Mouse (Mus musculus) NIH3T3 (cell line): ENCODE measurements around the gene Hs3st6.

ENCODE experiments used
- DNase-seq: peaks from one replicate; pipeline ENCODE4 v3.0.0-alpha.2; 2012; ENCODE audit warnings: low read depth

Hs3st6 gene

GRCm38 (mm10) chr17:24766266-24766875, 13.6 kb downstream of the Hs3st6 start:
- no peak for DNase-seq

DNA sequence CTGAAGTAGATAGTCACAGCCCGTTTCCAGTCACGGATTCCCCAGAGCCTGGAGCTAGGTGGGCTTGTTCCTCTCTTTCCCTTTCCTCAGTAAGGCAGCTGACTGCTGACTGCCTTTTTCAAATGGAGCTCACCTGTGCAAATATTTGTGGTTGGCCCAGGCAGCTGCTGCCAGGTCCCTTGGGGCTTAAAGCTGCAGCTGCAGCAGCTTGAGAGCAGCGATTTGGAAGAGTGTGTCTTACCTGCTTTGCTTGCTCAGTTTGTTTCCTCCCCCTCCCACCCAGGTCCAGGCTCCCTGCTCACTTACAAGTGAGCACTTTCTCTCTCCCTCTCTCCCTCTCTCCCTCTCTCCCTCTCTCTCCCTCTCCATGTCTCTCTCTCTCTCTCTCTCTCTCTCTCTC, 16.4 kb downstream of the Hs3st6 start:
- DNase-seq, result no peak

- DNase-seq, result no peak
These were observed 20.5 kb downstream of the Hs3st6 start for GRCm38 (mm10) chr17:24773241-24773640.

GRCm38 (mm10) chr17:24775173-24775572, 22.4 kb downstream of the Hs3st6 start:
- DNase-seq, result no peak

DNA sequence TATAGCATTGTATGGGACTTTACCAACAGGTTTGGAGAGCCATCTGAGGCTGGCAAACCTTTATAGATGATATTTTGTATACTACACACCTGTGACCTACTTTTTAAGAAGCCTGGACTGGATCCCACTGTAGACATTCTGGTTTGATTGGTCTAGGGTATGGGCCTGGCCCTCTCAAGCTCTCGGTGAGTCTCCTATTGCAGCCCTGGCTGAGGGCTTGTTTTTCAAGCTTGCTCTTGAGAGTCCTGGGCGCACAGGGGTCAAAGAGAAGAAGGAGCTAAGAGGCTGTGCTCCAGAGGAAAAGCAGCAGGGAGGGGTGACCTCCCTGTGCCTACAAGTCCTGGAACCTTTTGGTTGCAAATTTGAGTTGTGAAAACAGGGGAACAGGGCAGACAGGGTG, 24.3 kb downstream of the Hs3st6 start:
- no peak for DNase-seq

DNA sequence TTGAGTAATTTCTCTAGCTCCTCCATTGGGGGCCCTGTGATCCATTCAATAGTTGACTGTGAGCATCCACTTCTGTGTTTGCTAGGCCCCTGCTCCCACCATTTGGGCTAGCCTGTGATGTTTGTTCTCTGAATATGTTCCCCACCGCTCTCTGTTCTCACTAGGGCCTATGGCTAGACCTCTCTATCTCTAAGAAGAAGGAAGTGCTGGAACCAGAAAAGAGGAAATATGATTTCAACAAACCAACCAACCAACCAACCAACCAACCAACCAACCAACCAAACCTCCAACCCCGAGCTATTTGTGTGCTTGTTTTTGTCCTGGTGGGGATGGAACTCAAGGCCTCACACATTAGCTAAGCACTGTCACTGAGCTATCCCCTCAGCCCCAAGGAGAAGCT, 28.0 kb downstream of the Hs3st6 start:
- no peak for DNase-seq

GRCm38 (mm10) chr17:24792190-24792589, 39.4 kb downstream of the Hs3st6 start:
- no peak for DNase-seq

GRCm38 (mm10) chr17:24794791-24795190, 42.0 kb downstream of the Hs3st6 start:
- no peak for DNase-seq

DNA sequence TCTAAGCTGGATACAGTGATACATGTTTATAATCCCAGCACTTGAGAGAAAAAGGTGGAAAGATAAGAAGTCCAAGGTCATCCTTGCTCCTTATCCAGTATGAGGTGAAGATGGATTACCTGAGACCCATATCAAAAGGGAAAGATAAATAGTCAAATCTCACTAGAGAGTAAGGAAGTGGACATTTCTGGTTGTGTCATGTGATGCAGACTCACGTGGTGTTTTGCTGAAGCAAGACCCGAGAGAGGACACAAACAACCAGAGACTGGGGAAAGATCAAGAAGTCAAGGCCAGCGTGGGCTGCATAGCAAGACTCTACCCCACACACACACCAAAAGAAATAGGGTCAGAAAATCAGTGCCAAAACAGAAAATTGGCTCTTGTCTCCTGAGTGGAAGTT, 44.2 kb downstream of the Hs3st6 start:
- no peak for DNase-seq

DNA sequence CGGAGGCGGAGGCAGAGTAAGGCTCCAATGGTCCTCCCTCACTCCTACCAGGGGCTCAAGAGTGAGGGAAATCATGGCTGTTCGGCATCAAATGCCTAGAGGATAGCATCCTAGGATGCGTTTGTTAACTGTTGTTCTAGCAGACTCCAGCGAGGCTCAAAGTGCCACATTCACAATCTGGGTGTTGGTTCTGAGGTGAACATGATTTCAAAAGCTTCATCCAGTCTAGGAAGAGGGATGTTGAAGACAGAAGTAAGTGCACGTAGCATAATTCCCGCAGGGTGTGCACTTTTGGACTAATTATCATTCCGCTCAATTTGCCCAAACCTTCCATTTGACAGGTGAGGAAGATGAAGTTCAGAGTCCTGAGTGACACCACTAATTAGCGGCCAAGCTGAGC, 45.4 kb downstream of the Hs3st6 start:
- DNase-seq, result no peak

DNA sequence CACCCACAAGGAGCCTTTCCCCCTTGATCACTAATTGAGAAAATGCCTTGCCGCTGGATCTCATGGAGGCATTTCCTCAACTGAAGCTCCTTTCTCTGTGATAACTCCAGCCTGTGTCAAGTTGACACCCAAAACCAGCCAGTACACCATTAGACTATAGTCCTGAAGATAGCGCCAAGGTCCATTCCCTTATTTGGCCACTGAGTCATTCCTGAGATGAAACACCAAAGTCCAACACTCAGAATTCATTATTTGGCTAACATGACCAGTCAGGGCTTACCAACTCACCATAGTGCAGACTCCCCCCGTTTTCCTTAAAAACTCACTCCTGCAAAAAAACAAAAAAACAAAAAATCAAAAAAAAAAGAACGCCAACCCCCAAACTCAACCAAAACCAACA, 46.7 kb downstream of the Hs3st6 start:
- no peak for DNase-seq

GRCm38 (mm10) chr17:24800524-24800923, 47.7 kb downstream of the Hs3st6 start:
- DNase-seq, result no peak

DNA sequence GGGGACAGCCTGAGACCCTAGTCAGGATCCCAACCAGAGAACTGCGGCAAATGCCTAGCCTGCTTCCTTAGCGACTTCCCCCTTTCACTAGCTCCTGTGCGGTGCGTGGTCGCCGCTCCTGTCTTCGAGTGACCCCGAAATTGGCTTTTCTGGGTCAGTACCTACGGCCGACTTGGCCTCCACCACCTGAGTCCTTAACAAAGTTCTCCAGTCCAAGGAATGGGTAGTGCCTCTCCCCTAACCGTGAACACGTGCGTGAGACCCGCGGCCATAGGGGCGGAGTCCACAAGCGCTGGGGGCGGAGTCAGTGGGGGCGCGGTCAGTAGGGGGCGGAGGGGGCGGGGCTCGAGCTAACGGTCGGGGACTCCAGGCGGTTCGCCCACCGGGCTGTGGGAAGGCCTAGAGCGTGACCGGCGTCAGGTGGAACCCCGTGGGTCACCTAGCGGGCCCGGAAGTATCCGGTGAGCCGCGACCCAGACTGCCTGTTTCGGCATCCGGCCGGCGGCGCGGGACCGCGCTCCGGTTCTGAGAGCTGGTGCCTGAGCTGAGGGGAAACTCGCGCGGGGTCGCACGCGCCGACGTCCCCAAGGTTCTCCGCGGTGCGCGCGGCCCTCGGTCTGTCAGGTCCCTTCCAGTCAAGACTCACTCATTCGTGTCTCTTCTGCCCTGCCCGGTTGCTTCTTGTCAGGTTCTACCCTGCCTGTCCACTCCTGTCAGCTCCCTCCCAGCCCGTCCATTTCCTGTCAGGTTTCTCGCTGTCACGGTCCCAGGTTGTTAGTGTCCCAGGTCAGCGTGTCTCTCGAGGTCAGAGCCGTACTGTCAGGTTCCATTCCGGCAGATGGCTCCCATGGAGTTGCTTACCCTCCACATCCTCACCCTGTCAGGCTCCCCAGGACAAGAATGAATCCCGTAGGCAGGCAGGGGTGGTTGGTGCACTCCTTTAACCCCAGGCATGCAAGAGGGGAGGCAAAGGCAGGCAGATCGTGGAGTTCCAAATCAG, 51.5 kb downstream of the Hs3st6 start, which contains the start of gene Meiob:
Gene Meiob, plus strand, starts transcription at position 338 of the 1,000 bp plus-strand sequence.
- no peak for DNase-seq
